Mouse (Mus musculus) heart, embryonic 11.5 days (tissue): Measurements from ENCODE around the gene Cpeb4. TPM values are rescaled to one million over a fixed set of nuclear protein-coding genes. Genes with fewer than 3 reads are reported as not detected.
A peak's percentile ranks its signal among the peaks of the same experiment; 100 is the strongest.

ENCODE experiments used
- ATAC-seq: fragments of 200-750 bp; cut with Nextera tagmentation; replicated peaks from 2 replicates; pipeline ENCODE4 v1.8.0; 2017; ENCODE audit warnings: moderate library complexity; ENCODE audit not compliant: insufficient number of reproducible peaks, low FRiP score, low TSS enrichment
- H3K27ac ChIP-seq: fragments of 300-500 bp; sonication (generic); 2 replicates; pipeline ENCODE4 v1.5.1; 2014; ENCODE audit warnings: mild to moderate bottlenecking, low read depth, low read length
- H3K27me3 ChIP-seq: fragments of 300-500 bp; sonication (generic); 2 replicates; pipeline ENCODE4 v1.6.1; 2014; ENCODE audit warnings: mild to moderate bottlenecking, low read length, mixed read lengths; ENCODE audit not compliant: control insufficient read depth, insufficient read depth
- H3K36me3 ChIP-seq: fragments of 300-500 bp; sonication (generic); 2 replicates; pipeline ENCODE4 v1.6.1; 2014; ENCODE audit warnings: mild to moderate bottlenecking, low read length, moderate library complexity, mixed read lengths; ENCODE audit not compliant: control insufficient read depth, insufficient read depth
- H3K4me1 ChIP-seq: fragments of 300-500 bp; sonication (generic); 2 replicates; pipeline ENCODE4 v1.6.1; 2014; ENCODE audit warnings: low read length; ENCODE audit not compliant: control insufficient read depth, insufficient read depth
- H3K4me2 ChIP-seq: fragments of 300-500 bp; sonication (generic); 2 replicates; pipeline ENCODE4 v1.6.1; 2014; ENCODE audit warnings: mild to moderate bottlenecking, moderate library complexity
- H3K4me3 ChIP-seq: fragments of 300-500 bp; sonication (generic); 2 replicates; pipeline ENCODE4 v1.5.1; 2014; ENCODE audit warnings: low read depth, low read length
- H3K9ac ChIP-seq: fragments of 300-500 bp; sonication (generic); 2 replicates; pipeline ENCODE4 v1.6.1; 2014; ENCODE audit warnings: mild to moderate bottlenecking, low read depth, low read length, moderate library complexity
- H3K9me3 ChIP-seq: fragments of 300-500 bp; sonication (generic); replicated peaks from 2 replicates; pipeline ENCODE4 v1.6.1; 2016; ENCODE audit warnings: low read length; ENCODE audit not compliant: control insufficient read depth
- WGBS: fragments of 180-500 bp; shearing (Covaris S2); extraction: QIAGEN DNeasy Blood & Tissue Kit; methylation state at CpG from one replicate; pipeline ENCODE4 v1.1.7; 2014; ENCODE audit not compliant: insufficient replicate concordance; 5-methylcytosine and 5-hydroxymethylcytosine counted together
- polyA plus RNA-seq: library from polyadenylated mRNA; unstranded; fragments of >200 nt; fragmentation: Nextera tagmentation; extraction: Ambion mirVana; gene quantifications from 2 replicates; pipeline ENCODE4 v1.2.1, GENCODE M21; 2014

Gene Cpeb4
- polyA plus RNA-seq, 1 experiment from 2014 or later = 15.5 TPM

DNA sequence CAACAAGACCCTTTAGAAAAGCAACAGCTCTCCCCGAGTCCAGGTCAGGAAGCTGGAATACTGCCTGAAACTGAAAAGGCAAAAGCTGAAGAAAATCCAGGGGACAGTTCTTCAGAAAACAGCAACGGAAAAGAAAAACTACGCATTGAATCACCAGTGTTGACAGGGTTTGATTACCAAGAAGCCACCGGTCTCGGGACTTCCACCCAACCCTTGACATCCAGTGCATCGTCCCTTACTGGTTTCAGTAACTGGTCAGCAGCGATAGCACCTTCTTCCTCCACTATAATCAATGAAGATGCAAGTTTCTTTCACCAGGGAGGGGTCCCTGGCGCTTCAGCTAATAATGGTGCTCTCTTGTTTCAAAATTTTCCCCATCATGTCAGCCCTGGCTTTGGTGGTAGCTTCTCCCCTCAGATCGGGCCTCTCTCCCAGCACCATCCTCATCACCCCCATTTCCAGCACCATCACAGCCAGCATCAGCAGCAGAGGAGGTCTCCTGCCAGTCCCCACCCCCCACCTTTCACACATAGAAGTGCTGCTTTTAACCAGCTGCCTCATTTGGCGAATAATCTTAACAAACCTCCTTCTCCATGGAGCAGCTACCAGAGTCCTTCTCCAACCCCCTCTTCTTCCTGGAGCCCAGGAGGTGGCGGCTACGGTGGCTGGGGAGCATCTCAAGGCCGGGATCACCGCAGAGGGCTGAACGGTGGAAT lies 693 bp downstream of the Cpeb4 start:
- H3K36me3 ChIP-seq = no peaks in the 10 kb centered on the region
- H3K9ac ChIP-seq = peak overlapping the region; percentile 72
- peak overlapping the region; percentile 58 for H3K4me3 ChIP-seq
- no peaks in the 10 kb centered on the region for H3K9me3 ChIP-seq
- H3K4me2 ChIP-seq = peak overlapping the region; percentile 76
- ATAC-seq = no peak
- H3K27me3 ChIP-seq = no peaks in the 10 kb centered on the region
- WGBS = 28% methylated on average over 15 of the region's 15 CpGs
- peak overlapping the region; percentile 50 for H3K27ac ChIP-seq
- H3K4me1 ChIP-seq = peaks cover 8% of the 10 kb centered on the region; the same call in 1 of the 2 replicates

DNA sequence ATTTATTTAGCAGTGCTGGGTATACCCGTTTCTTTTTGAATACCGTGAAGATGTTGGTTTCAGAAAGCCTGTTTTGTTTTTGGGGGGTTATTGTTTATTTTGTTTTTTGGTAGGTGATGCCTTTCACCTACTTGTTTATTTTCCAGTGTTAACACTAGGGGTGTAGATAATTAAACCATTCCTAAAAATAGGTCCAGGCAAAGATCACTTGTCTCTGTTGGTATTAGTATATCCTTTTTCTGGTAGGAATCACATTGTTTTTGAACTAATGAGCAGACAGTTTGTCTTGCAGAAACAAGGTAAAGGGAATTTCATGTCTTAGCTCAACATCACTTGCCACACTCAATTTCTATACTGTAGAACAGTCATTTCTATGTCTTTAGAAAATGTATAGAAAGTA lies 2.1 kb downstream of the Cpeb4 start:
- H3K4me1 ChIP-seq = peaks cover 8% of the 10 kb centered on the region; the same call in 1 of the 2 replicates
- WGBS = 46% methylated on average over 2 of the region's 2 CpGs
- no peak overlapping the region for H3K9ac ChIP-seq
- H3K9me3 ChIP-seq = no peaks in the 10 kb centered on the region
- no peaks in the 10 kb centered on the region for H3K36me3 ChIP-seq
- no peak overlapping the region for H3K27ac ChIP-seq
- no peak for ATAC-seq
- peak overlapping the region; percentile 58 for H3K4me3 ChIP-seq
- H3K27me3 ChIP-seq = no peaks in the 10 kb centered on the region
- peak overlapping the region; percentile 76 for H3K4me2 ChIP-seq

DNA sequence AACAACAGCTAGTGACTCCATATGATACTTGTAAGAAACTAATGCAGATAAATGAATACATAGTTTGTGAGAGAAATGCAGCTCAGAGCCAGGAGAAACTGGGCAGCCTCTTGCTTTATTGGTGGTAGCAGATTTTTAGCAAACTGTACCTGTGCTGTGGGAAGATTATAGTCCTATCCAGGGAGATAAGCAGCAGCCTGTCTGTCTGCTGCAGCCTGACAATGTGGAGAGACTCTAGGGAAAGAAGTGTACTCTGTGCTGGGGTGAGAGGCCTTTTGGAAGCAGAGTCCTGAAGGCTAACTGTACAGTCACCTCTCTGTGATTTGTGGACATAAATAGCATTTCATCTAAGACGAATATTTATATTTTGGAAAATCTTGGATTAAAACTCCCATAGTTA lies 11.7 kb downstream of the Cpeb4 start:
- Histone ChIP-seq H3K9me3 (no peaks in the 10 kb centered on the region), H3K4me1 (peaks cover 22% of the 10 kb centered on the region), H3K4me3 (no peak overlapping the region), H3K27me3 (no peaks in the 10 kb centered on the region), H3K36me3 (no peaks in the 10 kb centered on the region), H3K27ac (no peak overlapping the region), H3K9ac (no peak overlapping the region), H3K4me2 (no peak overlapping the region)
- 34% methylated on average over 1 of the region's 1 CpGs for WGBS
- no peak for ATAC-seq

DNA sequence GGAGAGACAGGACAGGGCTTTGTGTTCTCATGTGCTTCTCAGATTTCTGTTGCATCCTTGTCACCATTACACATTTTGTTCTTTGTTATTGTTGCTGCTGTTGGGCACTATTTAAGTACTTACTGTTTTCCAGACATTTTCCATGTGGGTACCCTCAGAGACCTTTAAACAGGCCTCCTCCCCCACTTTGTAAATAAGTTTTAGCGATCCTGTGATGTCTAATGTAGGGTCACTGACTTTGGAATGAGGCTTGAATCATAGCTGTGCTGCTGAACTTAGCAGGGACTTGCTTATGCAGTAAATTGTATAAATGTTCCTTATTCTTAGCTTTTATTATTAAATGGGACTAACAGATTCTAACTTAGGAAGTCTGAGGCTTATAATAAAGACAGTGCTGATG lies 13.8 kb downstream of the Cpeb4 start:
- Histone ChIP-seq H3K9ac (no peak overlapping the region), H3K4me2 (no peak overlapping the region), H3K4me1 (peaks cover 22% of the 10 kb centered on the region), H3K27me3 (no peaks in the 10 kb centered on the region), H3K36me3 (no peaks in the 10 kb centered on the region), H3K4me3 (no peak overlapping the region), H3K27ac (no peak overlapping the region), H3K9me3 (no peaks in the 10 kb centered on the region)
- 72% methylated on average over 1 of the region's 1 CpGs for WGBS
- ATAC-seq = no peak

DNA sequence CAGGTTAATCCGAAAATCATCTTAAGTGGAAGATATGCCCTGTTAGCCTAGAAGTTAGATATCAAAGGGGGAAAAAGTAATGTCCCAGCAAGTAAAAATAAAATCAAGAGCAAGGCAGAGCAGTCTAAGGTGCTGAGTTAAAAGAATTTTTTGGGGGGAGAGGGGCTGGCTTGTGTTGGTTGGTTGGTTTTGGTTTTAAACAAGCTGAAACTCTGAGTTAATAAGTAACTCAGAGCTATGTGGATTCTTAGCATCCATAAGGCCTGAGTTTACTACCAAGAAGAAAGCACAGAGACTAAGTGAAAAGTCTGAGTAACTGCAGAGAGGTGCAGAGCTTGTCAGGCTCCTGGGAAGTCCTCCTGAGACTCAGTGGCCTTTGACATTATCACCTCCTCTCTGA lies 16.2 kb downstream of the Cpeb4 start:
- no peak overlapping the region for H3K4me2 ChIP-seq
- peaks cover 30% of the 10 kb centered on the region for H3K4me1 ChIP-seq
- H3K27ac ChIP-seq = no peak overlapping the region
- ATAC-seq = no peak
- no peaks in the 10 kb centered on the region for H3K27me3 ChIP-seq
- no peak overlapping the region for H3K4me3 ChIP-seq
- 71% methylated on average over 1 of the region's 1 CpGs for WGBS
- H3K9ac ChIP-seq = no peak overlapping the region
- no peaks in the 10 kb centered on the region for H3K9me3 ChIP-seq
- H3K36me3 ChIP-seq = no peaks in the 10 kb centered on the region

DNA sequence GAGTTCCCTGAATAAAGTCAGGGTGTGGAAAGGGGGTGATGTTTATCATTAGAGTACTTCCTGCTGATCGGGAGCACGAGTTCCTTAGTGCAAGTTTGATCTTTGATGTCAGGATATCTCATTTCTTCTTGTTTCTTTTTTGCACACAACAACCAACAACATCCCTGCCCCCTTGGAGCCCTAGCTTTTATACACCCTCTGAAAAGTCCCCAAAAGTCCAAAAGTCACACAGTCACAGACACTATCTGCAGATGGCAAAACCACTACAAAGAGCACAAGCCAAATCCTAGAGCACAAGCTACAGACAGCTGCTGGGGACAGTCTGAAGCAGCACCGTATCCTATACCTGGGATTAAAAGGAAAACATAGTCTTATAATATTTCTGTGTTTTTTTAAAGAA lies 20.1 kb downstream of the Cpeb4 start:
- WGBS = 35% methylated on average over 3 of the region's 3 CpGs
- Histone ChIP-seq H3K9me3 (no peaks in the 10 kb centered on the region), H3K4me3 (no peak overlapping the region), H3K27ac (0 out of 2 replicates have a peak overlapping the region, but pooled peaks have one; percentile 15), H3K27me3 (no peaks in the 10 kb centered on the region), H3K4me1 (peaks cover 38% of the 10 kb centered on the region), H3K36me3 (no peaks in the 10 kb centered on the region), H3K4me2 (no peak overlapping the region), H3K9ac (no peak overlapping the region)
- no peak for ATAC-seq

DNA sequence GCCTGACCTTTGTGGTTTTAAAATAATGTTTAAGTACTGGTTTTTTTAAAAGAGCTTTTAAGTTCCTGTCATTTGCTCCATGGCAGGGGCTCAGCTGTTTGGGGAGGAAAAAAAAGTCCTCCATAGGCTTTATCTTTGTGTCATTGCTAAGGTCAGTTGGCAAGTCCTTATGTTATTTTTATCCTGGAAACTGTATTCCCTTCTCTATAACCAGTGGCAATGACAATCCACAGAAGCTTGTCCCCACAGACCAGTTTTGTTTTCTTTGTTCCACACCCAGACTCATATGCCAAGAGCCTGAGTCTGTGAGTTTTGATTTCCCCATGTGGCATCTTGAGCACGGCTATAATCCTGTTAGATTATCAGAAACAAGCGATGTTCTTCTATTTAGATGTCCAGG lies 21.6 kb downstream of the Cpeb4 start:
- no peak overlapping the region for H3K4me3 ChIP-seq
- ATAC-seq = peak; percentile 52; the same call in 1 of the 2 replicates
- H3K9ac ChIP-seq = no peak overlapping the region
- H3K27me3 ChIP-seq = no peaks in the 10 kb centered on the region
- peak overlapping the region; percentile 42 for H3K4me2 ChIP-seq
- H3K36me3 ChIP-seq = no peaks in the 10 kb centered on the region
- H3K27ac ChIP-seq = peak overlapping the region; percentile 86
- WGBS = 45% methylated on average over 2 of the region's 2 CpGs
- H3K4me1 ChIP-seq = peaks cover 38% of the 10 kb centered on the region
- no peaks in the 10 kb centered on the region for H3K9me3 ChIP-seq

DNA sequence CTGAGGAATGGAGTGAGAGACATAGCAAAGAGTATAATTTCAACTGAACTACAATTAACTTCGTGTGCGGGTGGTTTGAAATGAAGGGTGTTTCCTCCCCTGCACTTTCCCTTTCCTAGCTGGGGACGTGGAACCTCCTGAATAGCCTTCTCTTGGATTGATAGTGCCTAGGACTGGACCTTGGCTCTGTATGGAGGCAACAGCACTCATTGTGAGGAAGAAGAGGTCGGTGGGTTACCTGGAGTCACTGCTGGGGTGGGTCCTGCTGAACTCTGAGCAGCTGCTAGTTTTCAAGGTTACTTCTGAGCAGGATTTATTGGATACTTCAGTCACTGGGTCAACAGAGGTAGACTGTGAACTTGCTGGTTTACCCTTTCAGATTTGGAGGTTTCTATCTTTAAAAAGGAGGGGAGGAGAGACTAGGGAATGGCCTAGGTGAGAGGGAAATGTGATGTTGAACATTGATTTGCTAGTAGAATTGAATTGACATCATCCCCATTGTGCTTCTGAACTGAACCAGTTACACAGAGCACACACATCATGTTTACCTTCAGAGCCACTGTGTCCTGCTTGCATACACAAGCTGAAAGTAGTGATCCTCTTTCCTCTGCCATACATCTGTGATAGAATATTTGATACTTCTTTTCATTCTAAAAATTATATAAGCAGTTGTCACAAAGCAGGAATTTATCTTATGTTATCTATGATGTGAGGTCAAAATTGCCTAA lies 24.2 kb downstream of the Cpeb4 start:
- H3K36me3 ChIP-seq = no peaks in the 10 kb centered on the region
- H3K27me3 ChIP-seq = no peaks in the 10 kb centered on the region
- no peak overlapping the region for H3K4me3 ChIP-seq
- no peak for ATAC-seq
- no peak overlapping the region for H3K9ac ChIP-seq
- 0 out of 2 replicates have a peak overlapping the region, but pooled peaks have one; percentile 2 for H3K4me2 ChIP-seq
- peak overlapping the region; percentile 32; the same call in 1 of the 2 replicates for H3K27ac ChIP-seq
- peaks cover 46% of the 10 kb centered on the region for H3K4me1 ChIP-seq
- H3K9me3 ChIP-seq = no peaks in the 10 kb centered on the region
- 72% methylated on average over 4 of the region's 4 CpGs for WGBS
